Mouse (Mus musculus): ENCODE data around the gene Bach2.

The Bach2 gene

DNA sequence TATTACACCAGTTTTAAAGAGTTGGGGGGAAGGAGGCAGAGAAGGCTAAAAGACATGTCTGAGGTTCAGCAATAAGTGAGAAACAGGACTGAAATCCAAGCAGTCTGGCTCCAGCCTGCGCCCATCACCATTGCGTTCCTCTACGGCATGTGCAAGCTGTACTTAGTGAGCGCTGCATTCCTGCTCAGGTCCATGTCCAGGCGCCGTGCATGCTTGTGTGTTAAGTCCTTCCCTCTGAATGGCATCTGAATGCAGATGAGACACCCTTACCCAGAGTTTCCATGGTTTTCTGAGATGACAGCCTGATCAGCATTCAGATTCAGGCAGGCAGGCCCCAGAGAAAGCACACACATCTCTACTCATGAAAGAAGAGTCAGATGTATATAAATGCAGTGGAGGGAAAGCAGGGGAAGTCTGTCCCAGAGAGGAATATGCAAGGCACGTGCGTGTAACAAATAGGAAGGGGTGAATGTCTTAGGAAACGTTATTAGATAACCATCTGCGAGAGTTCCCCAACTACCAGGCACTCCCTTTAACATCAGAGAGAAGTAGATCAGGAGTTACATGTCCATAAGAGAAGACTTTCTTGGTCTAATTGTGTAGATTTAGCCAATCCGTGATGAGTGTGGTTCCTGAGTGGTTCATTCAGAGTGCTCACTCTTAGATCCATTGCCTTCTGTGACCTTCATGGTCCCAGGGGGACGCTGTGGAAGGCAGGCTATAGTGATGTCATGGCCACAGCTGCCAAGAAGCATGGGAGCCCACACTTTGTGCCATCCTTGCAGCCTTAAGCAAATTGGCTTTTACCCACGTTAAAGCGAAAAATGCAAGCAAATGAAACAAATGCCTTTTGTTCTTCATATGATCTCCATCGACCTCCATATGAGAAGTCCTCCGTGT lies 241.4 kb downstream of the Bach2 start:
- in situ Hi-C loops (cut with MboI, MseI): no loop called here

DNA sequence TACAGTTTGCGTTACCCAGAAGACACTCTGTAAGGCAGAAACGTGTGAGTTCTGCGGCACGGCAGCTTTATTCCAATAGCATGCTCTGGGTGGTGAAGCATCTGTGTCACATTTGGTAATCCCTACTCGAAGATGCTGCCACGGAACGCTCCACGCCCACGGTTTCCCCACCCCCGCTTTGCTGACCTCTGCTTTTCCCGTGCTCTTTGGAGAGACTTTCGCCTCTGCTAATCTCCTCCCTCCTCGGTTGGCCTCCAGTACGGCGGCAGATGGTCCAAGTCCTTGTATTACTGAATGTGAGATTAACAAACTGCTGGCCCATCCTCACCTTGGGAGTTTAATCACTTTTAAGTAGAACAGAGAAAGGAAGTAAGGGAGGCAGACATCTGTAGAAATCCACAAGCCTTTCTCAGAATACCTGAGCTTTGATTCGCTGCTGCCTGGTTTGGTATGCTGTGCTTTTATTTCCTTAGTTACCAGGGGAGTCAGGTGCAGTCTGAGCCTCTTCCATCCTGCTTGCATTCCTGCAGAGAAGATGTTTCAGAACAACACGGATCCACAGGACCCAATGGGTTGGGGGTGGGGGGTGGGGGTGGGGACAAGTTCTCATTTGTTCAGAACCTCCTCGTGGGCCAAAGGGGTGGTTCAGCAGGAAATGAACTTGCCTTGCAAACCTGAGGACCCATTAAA lies 242.9 kb downstream of the Bach2 start:
- in situ Hi-C loops (cut with MboI, MseI): no loop called here

- in situ Hi-C loops (cut with MboI, MseI): no loop called here
Observed at GRCm38 (mm10) chr4:32482138-32482537, 243.5 kb downstream of the Bach2 start.

- in situ Hi-C loops (cut with MboI, MseI): no loop called here
Observed at GRCm38 (mm10) chr4:32482936-32483335, 244.3 kb downstream of the Bach2 start.

GRCm38 (mm10) chr4:32485848-32486247 lies 247.2 kb downstream of the Bach2 start:
- in situ Hi-C loops (cut with MboI, MseI): no loop called here

GRCm38 (mm10) chr4:32486654-32487398 lies 248.2 kb downstream of the Bach2 start:
- in situ Hi-C loops (cut with MboI, MseI): no loop called here

GRCm38 (mm10) chr4:32489186-32489585 lies 250.6 kb downstream of the Bach2 start:
- in situ Hi-C loops (cut with MboI, MseI): no loop called here

DNA sequence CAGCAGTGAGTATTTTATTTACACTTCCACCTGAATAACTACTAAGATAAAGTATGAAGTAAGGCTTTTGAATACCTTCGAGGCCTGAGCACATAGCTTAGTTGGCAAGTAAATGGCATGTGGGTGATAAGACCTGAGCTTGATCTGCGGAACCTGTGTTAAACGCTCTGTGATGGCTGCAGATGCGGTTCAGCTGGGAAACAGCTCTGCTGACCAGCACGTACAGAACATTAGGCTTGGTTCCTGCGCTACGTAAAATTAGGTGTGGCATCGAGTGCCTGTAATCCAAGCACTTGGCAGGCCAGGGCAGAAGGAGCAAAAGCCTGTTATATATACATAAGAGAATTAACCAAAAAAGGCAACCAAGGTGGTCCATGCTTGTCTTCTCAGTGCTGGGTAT lies 252.6 kb downstream of the Bach2 start:
- in situ Hi-C loops (cut with MboI, MseI): loop anchor here (10.0 kb wide), 1 partner anchor 676 kb away; no protein-coding TSS in a partner anchor

DNA sequence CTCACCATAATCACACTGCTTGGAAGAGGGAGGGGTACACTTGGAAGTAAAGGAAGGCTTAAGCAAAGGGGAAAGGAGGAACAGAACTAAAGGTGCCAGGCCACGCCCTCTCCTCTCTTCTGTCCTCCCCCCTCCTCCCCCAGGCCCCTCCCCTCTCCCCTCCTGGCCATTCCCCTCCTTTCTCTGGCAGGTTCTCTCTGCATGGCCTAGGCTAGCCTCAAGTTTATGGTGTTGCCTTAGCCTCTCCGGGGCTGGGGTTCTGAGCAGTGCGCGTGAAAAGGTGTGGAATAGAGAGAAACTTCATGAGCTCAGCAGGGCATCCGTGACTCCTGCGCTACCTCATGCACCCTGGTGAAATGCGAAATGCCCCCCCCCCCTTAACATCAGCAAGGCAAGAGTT lies 254.2 kb downstream of the Bach2 start:
- in situ Hi-C loops (cut with MboI, MseI): loop anchor here (10.0 kb wide), 1 partner anchor 678 kb away; no protein-coding TSS in a partner anchor

DNA sequence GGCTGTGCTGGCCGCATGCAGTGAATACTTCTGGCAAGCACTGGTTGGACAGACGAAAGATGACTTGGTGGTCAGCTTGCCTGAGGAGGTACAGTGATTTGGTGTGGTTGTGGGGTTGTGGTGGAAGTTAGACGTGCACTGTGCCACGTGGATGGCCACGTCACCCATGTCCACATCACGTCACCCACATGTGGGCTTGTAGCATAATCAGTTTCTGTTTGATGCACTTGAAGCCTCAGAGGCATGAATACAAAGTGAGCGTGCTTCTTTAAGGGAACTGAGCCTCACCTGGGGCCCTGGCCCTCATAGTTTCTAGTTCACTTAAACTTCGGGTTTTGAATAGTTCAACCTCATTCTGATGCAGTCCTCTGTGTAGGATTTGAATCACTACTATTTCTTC lies 263.2 kb downstream of the Bach2 start:
- in situ Hi-C loops (cut with MboI, MseI): loop anchor here (10.0 kb wide), 1 partner anchor 443 kb away; no protein-coding TSS in a partner anchor

- in situ Hi-C loops (cut with MboI, MseI): loop anchor here (10.0 kb wide), 1 partner anchor 443 kb away; no protein-coding TSS in a partner anchor
Observed at GRCm38 (mm10) chr4:32502181-32502580, 263.6 kb downstream of the Bach2 start.

GRCm38 (mm10) chr4:32504236-32504635 lies 265.6 kb downstream of the Bach2 start:
- in situ Hi-C loops (cut with MboI, MseI): loop anchor here (10.0 kb wide), 1 partner anchor 441 kb away; no protein-coding TSS in a partner anchor

GRCm38 (mm10) chr4:32506306-32506808 lies 267.8 kb downstream of the Bach2 start:
- in situ Hi-C loops (cut with MboI, MseI): loop anchor here (10.0 kb wide), 1 partner anchor 438 kb away; no protein-coding TSS in a partner anchor

GRCm38 (mm10) chr4:32507041-32507440 lies 268.4 kb downstream of the Bach2 start:
- in situ Hi-C loops (cut with MboI, MseI): loop anchor here (10.0 kb wide), 1 partner anchor 438 kb away; no protein-coding TSS in a partner anchor

DNA sequence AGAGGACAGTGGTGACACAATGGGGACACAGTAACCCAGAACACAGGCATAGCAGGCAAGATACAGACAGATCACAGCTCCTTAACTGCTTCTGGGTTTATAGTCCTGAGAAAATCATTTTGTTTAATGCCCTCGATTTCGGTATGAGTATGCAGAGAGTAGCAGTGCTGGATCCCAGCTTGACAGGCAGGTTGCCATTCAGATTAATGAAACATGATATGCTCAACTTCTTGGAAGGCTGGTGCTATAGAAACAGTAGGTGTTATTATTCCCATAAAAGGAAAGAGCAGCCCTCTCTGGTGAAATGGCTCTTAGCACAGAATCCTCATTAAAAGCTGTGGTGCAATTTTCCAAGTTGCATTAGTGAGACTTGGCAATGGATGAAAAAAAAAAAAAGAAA lies 270.0 kb downstream of the Bach2 start:
- in situ Hi-C loops (cut with MboI, MseI): loop anchor here (10.0 kb wide), 1 partner anchor 436 kb away; no protein-coding TSS in a partner anchor

DNA sequence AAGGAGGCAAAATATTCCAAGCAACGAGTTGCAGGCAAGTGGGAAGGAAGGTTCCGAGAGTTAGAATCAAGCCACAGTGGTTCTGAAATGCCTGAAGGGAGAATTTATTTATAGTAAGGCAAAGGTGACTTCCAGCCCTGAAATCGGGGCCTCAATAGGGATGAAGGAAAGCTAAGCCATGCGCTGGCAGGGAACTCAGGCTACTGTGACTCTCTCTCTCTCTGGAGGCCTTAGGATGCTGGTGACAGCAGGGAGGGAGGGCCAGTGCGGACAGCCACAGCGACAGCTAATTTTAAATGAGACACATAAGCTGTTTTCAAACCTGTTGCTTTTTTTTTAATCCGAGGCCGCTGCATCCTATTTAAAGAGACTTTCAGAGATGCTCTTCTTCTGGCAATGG lies 270.4 kb downstream of the Bach2 start:
- in situ Hi-C loops (cut with MboI, MseI): loop anchor here (10.0 kb wide), 1 partner anchor 436 kb away; no protein-coding TSS in a partner anchor

- in situ Hi-C loops (cut with MboI, MseI): loop anchor here (10.0 kb wide), 1 partner anchor 435 kb away; no protein-coding TSS in a partner anchor
Observed at GRCm38 (mm10) chr4:32509832-32510612, 271.4 kb downstream of the Bach2 start.

DNA sequence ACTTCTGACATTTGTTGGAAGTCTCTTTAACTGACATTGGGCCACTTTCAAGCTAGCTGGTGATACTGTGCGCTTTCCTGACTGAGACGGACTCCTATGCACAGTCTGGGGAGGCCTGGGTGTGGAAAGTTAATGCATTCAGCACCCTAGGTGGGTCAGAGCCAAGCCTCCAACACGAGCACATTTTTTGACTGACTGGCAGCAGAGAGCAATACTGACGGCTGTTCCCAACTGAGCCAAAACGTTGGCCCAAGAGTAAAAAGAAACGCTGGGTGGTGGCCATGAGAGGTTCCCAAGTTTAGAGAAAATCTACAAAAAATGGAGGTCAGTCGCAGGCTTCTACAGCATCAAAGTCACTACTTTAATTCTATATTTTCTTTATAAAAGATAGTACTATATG lies 272.3 kb downstream of the Bach2 start:
- in situ Hi-C loops (cut with MboI, MseI): no loop called here

- in situ Hi-C loops (cut with MboI, MseI): no loop called here
Observed at GRCm38 (mm10) chr4:32516126-32516525, 277.5 kb downstream of the Bach2 start.

GRCm38 (mm10) chr4:32518842-32519578 lies 280.4 kb downstream of the Bach2 start:
- in situ Hi-C loops (cut with MboI, MseI): no loop called here
